Comparison of ENCODE assay signal across 9 mouse cellular contexts in the genomic region with DNA sequence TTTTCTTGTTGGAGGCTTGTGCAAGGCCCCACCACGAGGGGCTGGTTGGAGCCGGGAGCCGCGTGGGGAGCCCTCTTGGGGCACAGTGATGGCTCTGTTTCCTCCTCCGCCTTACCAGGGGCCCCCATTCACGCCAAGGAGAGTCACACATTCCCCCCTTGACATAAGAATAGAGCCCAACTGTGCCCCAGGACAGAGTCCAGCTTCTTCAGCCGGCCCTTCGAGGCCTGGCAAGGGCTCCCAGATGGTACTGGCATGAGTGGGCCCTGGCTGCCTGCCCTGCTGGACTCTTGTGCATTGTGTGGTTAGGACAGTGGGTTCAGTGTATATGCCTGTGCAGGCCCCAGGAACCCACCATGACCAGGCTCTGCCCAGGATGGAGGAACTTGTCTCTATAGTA.
DNase-seq lines count a peak whose midpoint lies in the region; ATAC-seq and TF ChIP-seq lines count a peak whose summit lies in the region.
"Had no signal": no experiment of that assay in that cellular context is flagged by ENCODE, and none has a peak within 500 bp of the region (broad histone marks: within the 10 kb centered on the region; RNA-seq: fewer than 3 reads in every experiment).

No protein-coding gene starts in this region.

- no peak for TF ChIP-seq EP300 in stomach, postnatal 0 days (optimal IDR thresholded peaks at IDR 0.05)

- no peak overlapping the region for H3K4me2 ChIP-seq in stomach, postnatal 0 days (replicated peaks; ENCODE audit: low read depth)
- H3K4me2 ChIP-seq: forebrain, embryonic 15.5 days had no signal

- ATAC-seq in stomach, postnatal 0 days (ENCODE audit: low FRiP score, low TSS enrichment), result no peak
- ATAC-seq: forebrain, embryonic 15.5 days had no signal

- H3K4me1 ChIP-seq in stomach, postnatal 0 days (replicated peaks; ENCODE audit: control insufficient read depth, insufficient read depth), result peaks cover 8% of the 10 kb centered on the region; the same call in 1 of the 2 replicates
- H3K4me1 ChIP-seq: forebrain, embryonic 15.5 days had no signal

- no peaks in the 10 kb centered on the region for H3K27me3 ChIP-seq in stomach, postnatal 0 days (ENCODE audit: control insufficient read depth, insufficient read depth, low read length)
- H3K27me3 ChIP-seq: forebrain, embryonic 15.5 days had no signal

- WGBS in stomach, postnatal 0 days, result 80% methylated on average over 8 of the region's 8 CpGs

- H3K36me3 ChIP-seq in stomach, postnatal 0 days (ENCODE audit: control insufficient read depth, insufficient read depth, low read length), result no peaks in the 10 kb centered on the region
- H3K36me3 ChIP-seq: forebrain, embryonic 15.5 days had no signal

- no peak overlapping the region for H3K27ac ChIP-seq in stomach, postnatal 0 days (replicated peaks)
- H3K27ac ChIP-seq: forebrain, embryonic 15.5 days had no signal

- no peak overlapping the region for H3K4me3 ChIP-seq in stomach, postnatal 0 days (ENCODE audit: low read depth, low read length)
- H3K4me3 ChIP-seq: forebrain, embryonic 15.5 days had no signal

- DNase-seq in kidney, postnatal 36 days, result peak; percentile 42 to 72
- no peak for DNase-seq in kidney, postnatal 4 days
- peak; percentile 51 to 58 for DNase-seq in cerebellum, postnatal 36 days
- peak; percentile 80 for DNase-seq in left cerebral cortex, adult 11 months (ENCODE audit: low spot score)
- DNase-seq in stomach, postnatal 0 days (ENCODE audit: low spot score), result peak; percentile 30
- no peak for DNase-seq in adrenal gland, postnatal 4 days (ENCODE audit: low spot score in 2 of 2)
- no peak for DNase-seq in spleen, adult 18-20 months
- DNase-seq: adrenal gland, postnatal 14 days had no signal

- TF ChIP-seq CTCF in stomach, postnatal 0 days (IDR thresholded peaks at IDR 0.05; ENCODE audit: low read depth), result no peak

- H3K9me3 ChIP-seq in stomach, postnatal 0 days (ENCODE audit: control insufficient read depth, low read length), result no peaks in the 10 kb centered on the region
- H3K9me3 ChIP-seq: forebrain, embryonic 15.5 days had no signal

- no peak overlapping the region for H3K9ac ChIP-seq in stomach, postnatal 0 days (ENCODE audit: low read length)
- H3K9ac ChIP-seq: forebrain, embryonic 15.5 days had no signal

Comparison
In these comparisons a context has a peak if more than half of its experiments do, and no peak if none do; other contexts are left out.
1. DNase-seq: peak in kidney, postnatal 36 days (2 of 2), cerebellum, postnatal 36 days (2 of 2), left cerebral cortex, adult 11 months (single experiment) and stomach, postnatal 0 days (single experiment); none in kidney, postnatal 4 days (0 of 2), adrenal gland, postnatal 4 days (0 of 2) and spleen, adult 18-20 months (0 of 2).